Mouse (Mus musculus): ENCODE results near the gene Ndufv1. TPM values are rescaled to one million over a fixed set of nuclear protein-coding genes. Genes with fewer than 3 reads are reported as not detected.
"Not testable (repeated sequence)": the region's sequence is repeated elsewhere in the genome, so short reads cannot be mapped to it uniquely, and the experiment has no call there.

Gene Ndufv1
- total RNA-seq (2015; ENCODE audit: low replicate concordance) (57.8 and 76.5 TPM in 2 replicates), total RNA-seq (2017; ENCODE audit: low replicate concordance) (60.4 and 63.3 TPM in 2 replicates)

DNA sequence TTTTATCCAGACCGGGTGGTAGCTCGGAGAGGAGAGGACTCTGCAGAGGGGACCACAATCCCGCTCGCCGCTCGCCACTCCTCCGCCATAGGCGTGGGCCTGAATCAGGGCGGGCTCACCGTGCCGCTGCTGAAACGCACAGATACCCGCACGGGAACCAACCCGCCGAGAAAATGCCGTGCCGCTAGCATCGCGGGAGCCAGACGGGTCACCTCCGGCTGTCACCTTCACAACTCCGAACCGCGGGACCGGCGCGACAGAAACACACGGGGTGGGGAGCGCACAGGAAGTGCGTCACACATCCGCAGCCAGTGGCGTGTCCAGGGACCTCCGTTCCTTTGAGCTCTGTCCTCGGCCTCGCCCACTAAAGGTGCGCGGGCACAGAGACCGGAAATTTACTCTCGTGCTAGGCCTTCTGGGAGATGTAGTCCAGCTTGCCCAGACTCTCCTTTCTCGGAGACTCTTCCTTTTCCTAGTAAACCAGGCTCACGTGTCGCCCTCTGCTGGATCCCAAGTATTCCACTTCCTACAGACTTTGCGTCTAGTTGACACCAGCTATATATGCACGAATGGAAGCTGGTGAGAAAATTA is at the start of gene Ndufv1:
Gene Ndufv1 (minus strand): TSS at position 375 of the 591 bp plus-strand sequence.
- ATAC-seq (replicated peaks; ENCODE audit: low FRiP score, poor library complexity, severe bottlenecking): peak; percentile 95

DNA sequence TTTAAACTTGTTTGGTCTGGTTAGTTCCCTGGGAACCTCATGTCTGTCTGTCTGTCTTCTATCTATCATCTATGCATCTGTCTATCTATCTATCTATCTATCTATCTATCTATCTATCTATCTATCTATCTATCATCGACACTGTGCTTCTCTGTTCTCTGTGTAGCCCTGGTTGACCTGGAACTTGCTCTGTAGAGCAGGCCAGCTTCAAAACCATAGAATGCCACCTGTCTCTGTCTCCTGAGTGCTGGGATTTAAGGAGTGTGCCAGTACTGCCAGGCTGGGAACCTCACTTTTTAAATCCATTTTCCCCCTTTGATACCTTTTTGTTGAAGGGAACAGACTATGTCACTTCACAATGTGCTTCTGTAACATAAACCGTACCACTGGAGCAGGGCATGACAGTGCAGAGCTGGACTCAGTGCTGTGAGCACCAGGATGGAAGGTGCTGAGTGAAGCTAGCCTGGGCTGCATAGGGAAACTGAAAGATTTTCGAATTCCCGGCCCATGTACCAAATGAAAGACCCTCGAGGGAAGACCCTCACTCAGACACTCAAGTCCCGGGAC is 48.4 kb upstream of the Ndufv1 start:
- ATAC-seq (replicated peaks; ENCODE audit: low FRiP score, poor library complexity, severe bottlenecking): no peak

DNA sequence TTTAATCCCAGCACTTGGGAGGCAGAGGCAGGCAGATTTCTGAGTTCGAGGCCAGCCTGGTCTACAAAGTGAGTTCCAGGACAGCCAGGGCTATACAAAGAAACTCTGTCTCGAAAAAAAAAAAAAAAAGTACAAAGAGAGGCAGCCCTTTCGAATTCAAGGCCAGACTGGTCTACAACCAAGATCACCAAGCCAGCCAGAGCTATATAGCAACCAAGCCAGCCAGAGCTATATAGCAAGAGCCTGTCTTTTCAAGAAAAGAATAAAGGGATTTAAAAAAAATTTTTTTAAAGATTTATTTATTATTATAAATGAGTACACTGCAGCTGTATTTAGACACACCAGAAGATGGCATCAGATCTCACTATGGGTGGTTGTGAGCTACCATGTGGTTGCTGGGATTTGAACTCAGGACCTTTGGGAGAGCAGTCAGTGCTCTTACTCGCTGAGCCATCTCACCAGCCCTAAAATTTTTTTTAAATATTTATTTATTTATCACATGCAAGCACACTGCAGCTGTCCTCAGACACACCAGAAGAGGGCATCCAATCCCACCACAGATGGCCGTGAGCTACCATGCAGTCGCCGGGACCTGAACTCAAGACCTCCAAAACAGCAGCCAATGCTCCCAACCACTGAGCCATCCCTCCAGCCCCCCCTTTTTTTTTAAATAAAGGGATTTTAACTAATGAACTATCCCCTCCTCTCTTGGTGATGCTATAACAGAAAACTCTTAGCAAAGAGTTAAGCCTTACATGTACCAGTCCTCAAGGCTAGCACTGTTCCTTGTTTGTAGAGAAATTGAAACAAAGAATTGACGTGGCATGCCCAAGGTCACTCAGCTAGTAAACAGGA is 47.7 kb upstream of the Ndufv1 start:
- ATAC-seq (replicated peaks; ENCODE audit: low FRiP score, poor library complexity, severe bottlenecking): not testable (repeated sequence)

DNA sequence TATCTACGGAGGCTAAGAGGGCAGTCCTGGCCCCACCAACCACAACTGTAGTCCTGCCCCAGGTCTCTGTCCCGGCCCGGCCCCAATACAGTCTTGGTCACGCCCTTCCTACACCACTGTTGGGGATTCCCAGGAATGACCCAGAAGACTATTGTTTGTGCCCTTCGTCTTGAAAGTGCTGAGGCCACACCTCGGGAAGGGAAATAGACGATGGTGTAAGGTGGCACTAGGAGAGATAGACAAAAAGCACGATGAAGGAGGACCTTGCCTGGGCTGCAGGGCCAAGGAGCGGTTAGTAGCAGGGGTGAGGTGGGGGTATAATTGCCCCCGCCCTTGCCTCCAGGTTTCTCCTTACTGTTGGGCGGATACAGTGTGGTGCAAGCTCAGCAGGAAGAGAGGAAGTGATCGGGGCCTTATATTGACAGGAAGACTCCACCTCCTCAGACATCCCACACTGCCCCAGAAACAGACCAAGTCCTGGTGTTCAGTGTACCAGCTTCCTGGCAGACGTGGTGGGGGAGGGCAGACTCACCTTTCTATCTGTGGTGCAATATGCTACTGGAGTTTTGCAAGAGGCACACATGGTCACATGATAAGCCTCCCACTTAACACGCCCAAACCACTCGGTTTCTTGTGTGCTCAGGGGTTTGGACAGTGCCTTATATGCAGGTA is 46.6 kb upstream of the Ndufv1 start, which contains the start of gene Gstp3:
Gene Gstp3 (minus strand): TSS at position 501 of the 672 bp plus-strand sequence.
- peak; percentile 95 for ATAC-seq (replicated peaks; ENCODE audit: low FRiP score, poor library complexity, severe bottlenecking)

DNA sequence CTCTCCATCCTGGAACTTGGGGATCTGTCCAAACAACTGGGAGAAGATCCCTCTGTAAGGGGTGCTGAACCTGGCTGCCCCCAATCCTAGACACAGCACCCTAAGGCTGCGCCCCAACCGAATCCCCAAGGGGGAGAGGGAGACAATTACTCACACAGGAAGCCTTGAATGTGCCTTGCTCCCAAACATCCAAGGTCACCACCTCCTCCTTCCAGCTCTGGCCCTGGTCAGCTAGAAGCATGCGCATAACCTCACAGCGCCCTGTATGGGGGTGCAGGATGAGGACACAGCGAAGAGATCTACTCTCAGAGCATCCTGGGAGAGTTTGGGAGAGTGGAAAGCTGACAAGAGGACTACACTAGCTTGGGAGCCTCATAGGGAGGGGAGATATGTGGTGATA is 46.0 kb upstream of the Ndufv1 start:
- peak; percentile 1; the same call in 1 of the 2 replicates for ATAC-seq (replicated peaks; ENCODE audit: low FRiP score, poor library complexity, severe bottlenecking)

DNA sequence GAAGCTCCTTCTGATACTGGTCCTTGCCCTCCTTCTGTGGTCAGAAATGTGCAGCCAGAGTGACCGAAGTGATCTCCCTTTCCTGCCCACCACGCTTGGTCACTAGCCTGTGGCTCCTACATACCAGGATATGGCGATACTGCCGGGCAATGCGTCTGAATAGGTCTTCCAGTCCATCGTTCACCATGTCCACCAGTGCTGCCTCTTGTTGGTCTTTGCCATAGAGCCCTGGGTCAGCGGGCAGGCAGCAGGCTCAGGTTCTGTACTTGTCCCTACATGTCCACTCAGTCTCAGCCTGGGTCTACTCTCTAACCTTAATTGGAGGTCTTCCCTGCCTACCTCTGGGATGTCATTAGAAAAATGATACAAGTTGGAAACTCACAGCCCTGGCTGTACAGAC is 45.4 kb upstream of the Ndufv1 start:
- ATAC-seq (replicated peaks; ENCODE audit: low FRiP score, poor library complexity, severe bottlenecking): no peak

DNA sequence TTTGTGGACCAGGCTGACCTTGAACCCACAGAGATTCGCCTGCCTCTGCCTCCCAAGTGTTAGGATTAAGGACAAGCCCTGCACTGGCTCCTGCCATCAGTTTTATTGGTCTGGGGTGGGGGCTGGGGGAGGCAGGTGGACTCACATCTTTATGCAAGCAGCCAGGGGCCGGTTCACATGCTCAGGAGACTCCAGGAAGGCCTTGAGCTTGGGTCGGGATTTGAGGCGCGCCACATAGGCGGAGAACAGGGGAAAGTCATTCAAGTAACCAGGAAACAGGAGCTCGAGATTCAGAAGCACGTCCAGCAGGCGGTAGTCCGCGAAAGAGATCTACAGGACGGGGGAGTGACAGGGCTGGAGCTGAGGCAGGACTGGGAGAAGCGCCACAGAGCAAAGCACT is 44.8 kb upstream of the Ndufv1 start:
- no peak for ATAC-seq (replicated peaks; ENCODE audit: low FRiP score, poor library complexity, severe bottlenecking)

DNA sequence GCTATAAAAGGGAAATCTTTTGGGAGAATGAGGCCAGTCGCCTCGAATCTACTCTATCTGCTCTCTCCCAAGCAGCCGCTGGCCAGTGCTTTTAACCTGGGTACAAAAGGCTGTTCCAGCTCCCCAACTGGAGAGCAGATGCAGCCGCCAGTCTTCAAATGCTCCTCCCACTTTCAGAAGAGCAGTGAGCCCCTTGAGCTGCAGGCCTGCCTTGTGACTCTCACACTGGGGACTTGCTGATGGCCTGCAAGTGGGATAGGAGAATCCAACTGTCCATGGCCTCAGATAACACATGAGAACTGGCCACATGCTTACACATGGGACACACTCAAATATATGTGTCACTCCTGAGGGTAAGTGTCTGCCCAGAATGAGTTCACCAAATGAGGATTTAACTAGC is 44.1 kb upstream of the Ndufv1 start:
- no peak for ATAC-seq (replicated peaks; ENCODE audit: low FRiP score, poor library complexity, severe bottlenecking)

DNA sequence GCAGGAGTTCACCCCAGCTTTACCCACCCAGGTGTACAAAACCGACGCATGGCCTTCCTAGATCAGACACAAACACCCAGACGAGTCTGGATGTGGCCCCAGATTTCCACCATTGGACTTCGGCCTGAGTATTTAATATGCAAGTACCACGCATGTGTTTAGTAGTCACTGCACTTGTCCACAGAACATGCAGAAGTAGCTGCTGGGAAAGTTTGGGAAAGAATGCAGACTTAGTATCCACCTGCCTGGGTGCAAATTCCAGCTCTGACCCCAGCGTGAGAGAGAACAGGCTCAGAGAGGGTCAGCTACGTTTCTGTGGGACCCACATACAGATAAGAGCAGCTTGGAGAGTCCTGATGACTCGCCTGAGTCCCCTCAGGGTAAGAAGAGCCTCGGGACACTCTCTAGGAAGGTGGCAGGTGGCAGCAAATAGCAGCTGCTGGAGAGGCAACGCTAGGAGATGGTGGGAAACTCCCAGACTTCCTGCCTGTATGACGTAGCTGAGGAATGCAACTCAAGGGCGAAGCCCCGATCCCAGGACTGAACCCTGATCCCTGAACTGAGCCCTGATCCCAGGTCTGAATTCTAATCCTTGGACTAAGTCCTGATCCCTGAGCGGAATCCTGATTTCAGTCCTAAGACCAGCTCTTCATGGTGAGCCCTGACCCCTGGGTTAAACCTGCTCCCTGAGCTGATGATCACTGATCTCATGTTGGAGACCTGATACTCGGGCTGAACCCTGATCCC is 43.5 kb upstream of the Ndufv1 start:
- ATAC-seq (replicated peaks; ENCODE audit: low FRiP score, poor library complexity, severe bottlenecking): no peak

DNA sequence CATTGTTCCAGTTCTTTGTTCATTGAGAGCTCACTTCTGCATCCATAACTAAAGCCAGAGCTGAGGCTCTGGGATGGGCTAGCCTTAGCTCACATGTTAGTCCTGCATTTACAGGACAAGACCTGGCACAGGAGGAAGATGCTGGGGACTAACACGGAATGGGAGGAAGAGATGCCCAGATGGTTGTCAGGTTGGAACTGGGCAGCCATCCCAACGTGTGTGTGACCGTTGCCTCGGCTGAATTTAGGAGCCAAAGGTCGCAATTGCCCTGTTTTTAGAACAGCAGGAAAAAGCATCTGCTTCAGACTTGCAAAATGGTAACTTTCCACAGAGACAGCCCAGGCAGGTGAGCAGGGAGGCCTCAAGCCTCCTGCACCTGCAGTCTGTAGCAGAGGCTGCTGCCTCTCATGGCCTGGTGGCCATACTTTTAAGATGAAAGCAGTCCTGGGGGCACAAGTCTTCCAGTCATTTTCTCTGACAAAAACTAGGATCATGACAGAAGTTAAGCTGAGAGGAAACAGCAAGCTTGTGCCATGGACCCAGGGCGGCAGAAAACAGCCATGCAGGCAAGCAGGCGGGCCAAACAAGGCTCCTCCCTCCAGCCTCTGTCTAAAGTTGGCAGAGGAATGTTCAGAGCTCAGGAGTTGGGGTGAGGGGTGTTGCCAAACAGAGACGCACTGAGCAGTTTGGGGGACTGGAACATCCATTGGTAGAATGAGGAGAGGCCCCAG is 42.8 kb upstream of the Ndufv1 start:
- no peak for ATAC-seq (replicated peaks; ENCODE audit: low FRiP score, poor library complexity, severe bottlenecking)

DNA sequence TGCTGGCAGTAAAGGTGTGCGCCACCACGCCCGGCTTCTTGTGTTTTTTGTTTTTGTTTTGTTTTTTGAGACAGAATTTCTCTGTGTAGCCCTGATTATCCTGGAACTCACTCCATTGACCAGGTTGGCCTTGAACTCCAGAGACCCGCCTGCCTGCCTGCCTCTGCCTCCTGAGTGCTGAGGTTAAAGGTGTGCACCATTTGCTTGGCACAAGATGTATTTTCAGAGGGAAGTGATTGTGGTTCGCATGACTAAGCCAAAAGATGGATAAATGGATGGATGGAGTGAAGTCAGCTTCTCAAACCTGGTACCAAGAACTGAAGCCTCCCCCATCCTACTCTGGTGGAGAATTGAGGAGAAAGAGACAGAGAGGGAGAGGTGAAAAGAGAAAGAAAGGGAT is 42.0 kb upstream of the Ndufv1 start:
- no peak for ATAC-seq (replicated peaks; ENCODE audit: low FRiP score, poor library complexity, severe bottlenecking)

DNA sequence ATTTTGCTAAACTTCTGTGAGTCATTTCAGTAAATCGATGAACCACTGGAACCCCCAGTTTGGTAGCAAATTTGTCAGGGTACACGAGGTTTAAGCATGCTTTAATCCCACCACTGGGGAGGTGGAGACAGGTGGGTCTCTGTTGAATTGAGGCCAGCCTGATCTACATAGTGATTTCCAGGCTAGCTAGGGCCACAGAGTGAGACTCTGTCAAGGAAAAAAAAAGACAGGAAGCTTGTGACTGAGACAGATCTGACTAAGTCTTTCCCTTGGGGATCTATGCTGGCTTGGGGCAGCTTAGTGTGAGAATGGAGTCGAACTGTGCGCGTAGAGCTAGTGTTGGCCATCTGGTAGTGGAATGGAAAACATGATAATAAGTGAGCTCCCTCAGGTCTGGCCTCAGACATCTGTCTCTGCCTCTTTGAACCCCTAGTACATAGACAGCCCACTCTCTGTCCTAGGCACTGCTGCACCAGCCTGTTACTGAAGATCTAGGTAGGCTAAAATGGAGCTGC is 40.0 kb upstream of the Ndufv1 start:
- no peak for ATAC-seq (replicated peaks; ENCODE audit: low FRiP score, poor library complexity, severe bottlenecking)

DNA sequence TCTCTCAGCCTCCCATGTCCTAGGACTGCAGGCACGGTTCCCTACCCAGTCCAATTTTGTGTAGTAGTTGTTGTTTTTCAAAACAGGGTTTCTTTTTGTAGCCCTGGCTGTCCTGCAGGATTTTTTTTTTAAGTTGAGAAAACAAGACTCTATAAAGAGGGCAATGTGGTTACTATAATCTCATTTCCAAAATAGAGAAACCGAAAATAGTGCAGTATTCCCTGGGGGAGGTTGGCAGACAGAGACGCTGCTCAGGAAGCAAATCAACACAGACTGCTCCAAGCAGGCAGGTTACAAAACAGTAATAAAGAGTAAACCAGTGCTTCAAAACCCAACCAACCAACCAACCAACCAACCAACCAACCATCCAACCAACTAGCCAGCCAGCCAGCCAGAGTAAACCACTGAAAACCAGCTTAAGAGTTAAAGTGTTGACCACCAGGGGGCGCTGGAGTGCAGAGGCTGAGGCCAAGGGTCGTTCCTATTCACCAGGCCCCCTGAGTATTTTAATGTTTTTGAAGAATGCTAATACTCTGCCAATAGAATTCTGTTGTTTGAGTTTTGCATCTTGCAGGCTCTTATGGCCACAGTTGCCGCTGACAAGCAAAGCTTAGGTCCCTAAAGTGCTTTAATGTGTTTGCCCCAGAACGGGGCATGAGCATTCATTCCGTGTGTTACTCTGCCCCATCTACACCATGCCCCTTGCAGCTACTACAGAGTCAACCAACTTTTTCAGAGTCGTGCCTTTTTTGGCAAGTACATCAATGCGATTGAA is 39.3 kb upstream of the Ndufv1 start:
- ATAC-seq (replicated peaks; ENCODE audit: low FRiP score, poor library complexity, severe bottlenecking): no peak

DNA sequence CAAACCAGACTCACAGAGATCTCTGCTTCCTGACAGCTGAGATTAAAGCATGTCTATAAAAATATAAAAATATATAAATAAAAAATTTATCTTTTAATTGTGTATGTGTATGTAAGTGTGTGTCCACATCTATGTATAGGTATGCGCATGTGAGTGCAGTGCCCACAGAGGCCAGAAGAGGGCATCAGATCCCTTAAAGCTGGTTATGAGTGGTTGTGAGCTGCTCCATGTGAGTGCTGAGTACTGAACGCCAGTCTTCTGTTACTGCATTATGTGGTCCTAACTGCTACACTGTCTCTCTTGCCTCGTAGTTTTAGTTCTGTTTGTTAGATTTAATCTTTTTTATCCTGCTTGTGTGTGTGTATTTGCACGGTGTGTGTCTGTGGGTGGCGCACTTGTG is 38.4 kb upstream of the Ndufv1 start:
- no peak for ATAC-seq (replicated peaks; ENCODE audit: low FRiP score, poor library complexity, severe bottlenecking)

DNA sequence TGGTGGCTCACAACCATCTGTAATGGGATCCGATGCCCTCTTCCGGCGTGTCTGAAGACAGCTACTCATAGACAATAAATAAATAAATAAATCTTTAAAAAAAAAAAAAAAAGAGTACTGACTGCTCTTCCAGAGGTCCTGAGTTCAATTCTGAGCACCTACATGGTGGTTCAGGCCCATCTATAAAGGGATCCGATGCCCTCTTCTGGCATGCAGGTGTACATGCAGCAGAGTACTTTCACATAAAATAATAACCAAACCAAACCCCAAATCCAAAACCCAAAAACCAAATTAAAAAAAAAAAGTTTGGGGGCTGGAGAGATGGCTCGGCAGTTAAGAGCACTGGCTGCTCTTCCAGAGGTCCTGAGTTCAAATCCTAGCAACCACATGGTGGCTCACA is 36.5 kb upstream of the Ndufv1 start:
- not testable (repeated sequence) for ATAC-seq (replicated peaks; ENCODE audit: low FRiP score, poor library complexity, severe bottlenecking)

DNA sequence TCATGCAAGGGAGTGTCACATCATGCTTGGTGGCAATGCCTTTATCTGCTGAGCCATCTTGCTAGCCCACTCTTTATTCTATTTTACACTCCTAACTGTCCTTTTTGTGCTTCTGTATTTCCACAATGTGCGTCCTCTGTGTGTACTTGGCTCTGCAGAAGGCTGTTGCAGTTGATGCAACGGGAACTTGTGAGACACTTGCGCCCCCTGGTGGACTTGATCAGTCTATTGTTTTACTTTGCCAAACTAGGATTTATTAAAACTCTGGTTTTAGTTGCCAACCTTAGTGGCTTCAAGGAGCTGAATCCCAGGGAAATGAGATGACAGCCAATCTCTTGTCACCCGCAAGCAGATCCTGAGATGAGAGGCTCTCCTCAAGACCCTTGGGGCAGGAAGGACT is 35.3 kb upstream of the Ndufv1 start:
- peak; percentile 50 for ATAC-seq (replicated peaks; ENCODE audit: low FRiP score, poor library complexity, severe bottlenecking)

DNA sequence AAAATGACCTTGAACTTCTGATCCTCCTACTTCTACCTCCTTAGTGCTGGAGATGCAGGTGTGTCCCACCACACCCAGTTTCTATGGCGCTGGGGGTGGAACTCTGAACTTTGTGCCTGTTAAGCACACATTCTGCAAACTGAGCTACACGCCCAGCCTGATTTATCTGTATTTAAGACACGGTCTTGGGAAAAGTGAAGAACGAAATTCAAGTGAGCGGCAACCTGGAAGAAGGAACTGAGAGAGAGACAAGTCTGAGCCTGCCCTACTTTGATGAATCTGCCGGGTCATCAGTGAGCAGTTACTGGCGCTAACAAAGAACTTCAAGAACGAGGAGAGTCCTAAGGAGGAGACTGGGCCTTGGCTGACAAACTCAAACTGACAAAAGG is 34.3 kb upstream of the Ndufv1 start:
- peak; percentile 80 for ATAC-seq (replicated peaks; ENCODE audit: low FRiP score, poor library complexity, severe bottlenecking)

Data from erythroblast, adult 5-6 weeks (primary cell).